Mouse (Mus musculus) T-helper 2 cell (primary cell): Measurements from ENCODE around the gene Mapre1.
"Not testable (repeated sequence)": the region's sequence is repeated elsewhere in the genome, so short reads cannot be mapped to it uniquely, and the experiment has no call there.

Source experiments
- in situ Hi-C: fragments of 300-600 bp; cut with MboI, MseI; formaldehyde crosslinking; loops from one replicate; pipeline ENCODE4 v1.15.1; 2025; ENCODE audit warnings: high pct_unique_total_duplicates

Mapre1 gene

DNA sequence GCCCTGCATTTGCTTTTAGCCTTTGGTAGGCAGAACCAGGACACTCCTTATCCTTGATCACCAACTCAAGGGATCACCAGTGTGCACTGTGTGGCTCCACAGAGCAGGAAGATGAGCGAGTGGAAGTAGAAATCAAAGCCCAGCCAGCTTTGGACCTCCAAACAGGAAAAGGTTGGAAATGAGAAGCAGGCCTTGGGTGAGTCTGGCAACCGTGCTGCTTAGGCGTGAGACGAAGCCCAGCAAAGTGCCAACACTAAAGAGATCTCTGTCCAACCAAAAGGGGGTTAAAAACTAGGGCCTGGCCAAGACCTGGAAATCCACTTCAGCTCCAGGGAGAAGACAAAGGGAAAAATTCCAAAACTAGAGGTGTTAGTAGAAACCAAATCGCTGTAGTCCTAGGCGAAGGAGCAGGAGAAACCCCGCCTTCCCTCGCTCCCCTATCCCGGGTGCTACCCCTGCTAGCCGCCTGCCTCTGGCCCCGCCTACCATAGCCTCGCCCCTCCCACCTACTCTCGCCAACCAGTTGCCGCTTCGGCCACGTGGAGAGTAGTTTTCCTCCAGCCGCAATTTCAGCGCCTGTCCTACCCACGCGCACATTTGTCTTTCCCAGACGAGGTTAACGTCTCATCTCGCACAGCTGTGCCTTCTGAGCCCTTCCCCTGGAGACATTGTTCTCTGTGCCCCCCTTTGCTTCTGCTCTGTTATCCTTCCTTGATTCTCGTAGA, 37.7 kb downstream of the Mapre1 start:
- in situ Hi-C loops = no loop called here

DNA sequence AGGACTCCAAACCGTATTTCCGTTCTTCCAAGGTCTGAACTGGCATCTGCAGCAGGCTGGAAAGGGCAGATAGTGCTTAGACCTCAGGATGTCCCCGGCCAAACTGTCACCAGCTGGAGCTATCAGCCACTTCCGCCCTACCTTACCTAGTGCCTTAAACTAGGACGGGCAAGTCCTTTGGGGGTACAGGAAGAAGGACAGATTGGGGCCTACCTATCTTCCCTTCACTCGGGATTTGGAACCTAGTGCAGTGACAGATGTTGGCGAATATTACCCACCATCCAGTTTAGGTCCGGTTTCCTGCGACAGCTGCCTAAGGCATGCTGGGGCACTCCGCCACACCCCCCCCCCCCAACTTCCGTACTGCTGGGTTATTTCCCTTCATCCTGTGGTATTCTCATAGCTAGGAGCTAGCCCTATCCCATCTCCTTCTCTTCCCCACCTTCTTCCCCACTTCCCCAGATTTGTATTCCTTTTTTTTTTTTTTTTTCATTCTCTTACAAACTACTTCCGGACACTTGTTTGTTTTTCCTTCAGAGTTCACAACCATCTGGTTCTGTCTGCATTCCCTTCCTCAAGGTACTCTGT, 38.4 kb downstream of the Mapre1 start, which contains the start of gene Efcab8:
TSS of gene Efcab8 (plus strand) at position 538 of the 588 bp plus-strand sequence.
- in situ Hi-C loops = no loop called here

- in situ Hi-C loops = no loop called here
These were observed 40.1 kb downstream of the Mapre1 start for GRCm38 (mm10) chr2:153781181-153781580.

GRCm38 (mm10) chr2:153784668-153785067, 43.6 kb downstream of the Mapre1 start:
- in situ Hi-C loops = no loop called here

DNA sequence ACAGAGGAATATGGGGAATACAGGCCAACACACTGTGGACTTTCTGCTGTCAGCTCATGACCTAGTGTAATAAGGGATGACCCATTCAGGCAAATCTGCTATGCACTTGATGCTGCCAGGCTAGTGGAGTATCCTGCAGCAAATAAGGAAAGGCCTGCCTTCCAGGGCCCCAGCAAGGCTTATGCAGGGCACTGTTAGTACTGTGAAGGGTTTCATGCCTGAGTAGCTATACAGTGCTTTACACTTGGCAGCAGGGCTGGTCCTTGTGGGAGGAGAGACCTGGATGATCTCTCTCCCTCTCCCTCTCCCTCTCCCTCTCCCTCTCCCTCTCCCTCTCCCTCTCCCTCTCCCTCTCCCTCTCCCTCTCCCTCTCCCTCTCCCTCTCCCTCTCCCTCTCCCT, 52.3 kb downstream of the Mapre1 start:
- in situ Hi-C loops = no loop called here

DNA sequence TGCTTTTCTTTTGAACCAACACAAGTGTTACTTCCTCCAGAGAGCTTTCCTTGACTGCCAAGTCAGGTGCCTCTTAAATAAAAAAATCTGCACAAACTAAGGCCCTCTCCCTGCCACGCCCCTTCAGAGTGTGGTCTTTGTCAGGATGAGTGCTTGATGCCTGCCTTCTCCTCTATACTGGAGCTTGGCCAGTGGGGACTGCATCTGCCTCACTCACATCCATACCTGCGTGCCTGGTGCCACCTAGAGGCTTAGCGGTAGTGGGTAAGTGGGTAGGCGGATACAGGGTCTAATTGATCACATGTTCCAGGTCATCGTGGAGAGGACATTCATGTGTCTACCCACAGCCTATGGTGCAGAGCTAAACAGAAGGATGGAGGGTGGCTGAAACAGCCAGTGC, 54.0 kb downstream of the Mapre1 start:
- in situ Hi-C loops = no loop called here

DNA sequence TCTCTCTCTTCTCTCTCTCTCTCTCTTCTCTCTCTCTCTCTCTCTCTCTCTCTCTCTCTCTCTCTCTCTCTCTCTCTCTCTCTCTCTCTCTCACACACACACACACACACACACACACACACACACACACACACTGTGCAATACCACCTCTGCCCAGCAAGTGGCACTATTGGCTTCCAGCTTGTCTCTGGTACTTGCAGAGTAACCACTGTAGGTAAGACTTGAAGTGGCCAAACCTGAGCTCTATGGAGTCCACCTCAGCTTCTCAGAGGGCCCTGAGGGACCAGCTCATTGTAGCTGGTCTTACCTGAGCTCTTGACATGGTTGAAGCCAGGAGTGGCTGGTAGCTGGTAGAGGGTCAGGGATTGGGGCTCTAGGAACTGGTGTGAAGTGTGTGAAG, 66.4 kb downstream of the Mapre1 start:
- in situ Hi-C loops = not testable (repeated sequence)

GRCm38 (mm10) chr2:153808146-153808545, 67.1 kb downstream of the Mapre1 start:
- in situ Hi-C loops = no loop called here

DNA sequence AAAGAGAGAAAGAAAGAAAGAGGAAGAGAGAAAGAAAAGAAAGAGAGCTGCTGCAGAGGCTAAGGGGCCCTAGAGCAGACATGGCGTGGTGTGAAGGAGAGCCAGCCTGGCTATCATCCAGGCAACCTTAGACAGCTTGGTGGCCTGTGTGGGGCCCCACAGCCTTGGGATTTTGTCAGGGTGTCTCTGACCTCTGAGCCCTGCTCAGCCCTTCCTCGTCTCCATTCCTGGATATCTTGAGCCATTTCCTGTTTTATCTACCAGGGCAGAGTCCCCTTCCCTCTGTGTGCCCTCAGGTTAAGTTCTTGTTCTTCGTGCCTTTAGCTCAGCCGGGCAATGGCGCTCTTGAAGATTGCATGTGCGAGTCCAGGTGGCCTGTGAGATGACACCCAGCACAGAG, 67.8 kb downstream of the Mapre1 start:
- in situ Hi-C loops = no loop called here

DNA sequence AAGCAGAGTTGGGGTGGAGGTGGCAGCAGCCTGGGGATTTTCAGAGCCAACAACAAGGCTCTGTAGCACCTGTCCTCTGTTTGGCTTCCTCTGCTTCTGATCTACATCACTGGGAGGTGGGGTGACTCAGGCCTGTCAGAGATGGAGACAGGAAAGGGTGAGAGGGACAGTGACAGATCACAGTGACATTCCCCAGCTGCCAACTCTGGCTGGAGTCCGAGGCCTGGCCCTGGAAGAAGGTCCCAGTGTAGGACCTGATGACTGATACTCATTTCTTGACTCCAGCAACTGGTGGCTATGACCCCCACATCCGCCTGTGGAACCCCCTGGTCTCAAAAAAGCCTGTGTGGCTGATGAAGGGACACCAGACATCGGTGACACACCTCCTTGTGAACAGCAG, 68.8 kb downstream of the Mapre1 start:
- in situ Hi-C loops = no loop called here

- in situ Hi-C loops = no loop called here
These were observed 81.0 kb downstream of the Mapre1 start for GRCm38 (mm10) chr2:153822005-153822543.
